Mouse (Mus musculus): ENCODE measurements around the gene Gm11634. TPM values are rescaled to one million over a fixed set of nuclear protein-coding genes. Genes with fewer than 3 reads are reported as not detected.

Gene Gm11634
- polyA plus RNA-seq, 1 experiment from 2014 or later = not detected

Other genes starting within 250 kb of the Gm11634 start
- not detected in 2 replicates for gene G6pc, start 231.7 kb downstream of the Gm11634 start, polyA plus RNA-seq (2014; fragmentation: Nextera tagmentation; extraction: Ambion mirVana)
- 90.9 and 97.5 TPM in 2 replicates for gene Aarsd1, start 181.6 kb downstream of the Gm11634 start, polyA plus RNA-seq (2014; fragmentation: Nextera tagmentation; extraction: Ambion mirVana)
- gene Gm27029, start 174.5 kb downstream of the Gm11634 start, polyA plus RNA-seq (2014; fragmentation: Nextera tagmentation; extraction: Ambion mirVana) = 9.3 and 10.3 TPM in 2 replicates
- 14.2 and 16.9 TPM in 2 replicates for gene Rundc1, start 174.2 kb downstream of the Gm11634 start, polyA plus RNA-seq (2014; fragmentation: Nextera tagmentation; extraction: Ambion mirVana)
- gene Ptges3l, start 173.9 kb downstream of the Gm11634 start, polyA plus RNA-seq (2014; fragmentation: Nextera tagmentation; extraction: Ambion mirVana) = 3.1 and 3.5 TPM in 2 replicates
- 387 and 395 TPM in 2 replicates for gene Rpl27, start 157.0 kb downstream of the Gm11634 start, polyA plus RNA-seq (2014; fragmentation: Nextera tagmentation; extraction: Ambion mirVana)
- 4.5 and 5.0 TPM in 2 replicates for gene Ifi35, start 150.8 kb downstream of the Gm11634 start, polyA plus RNA-seq (2014; fragmentation: Nextera tagmentation; extraction: Ambion mirVana)
- 88.0 and 127 TPM in 2 replicates for gene Rnd2, start 134.3 kb downstream of the Gm11634 start, polyA plus RNA-seq (2014; fragmentation: Nextera tagmentation; extraction: Ambion mirVana)
- 74.5 and 89.4 TPM in 2 replicates for gene Vat1, start 133.0 kb downstream of the Gm11634 start, polyA plus RNA-seq (2014; fragmentation: Nextera tagmentation; extraction: Ambion mirVana)
- 19.7 and 20.2 TPM in 2 replicates for gene Brca1, start 47.3 kb downstream of the Gm11634 start, polyA plus RNA-seq (2014; fragmentation: Nextera tagmentation; extraction: Ambion mirVana)
- 83.0 and 93.1 TPM in 2 replicates for gene Nbr1, start 47.1 kb downstream of the Gm11634 start, polyA plus RNA-seq (2014; fragmentation: Nextera tagmentation; extraction: Ambion mirVana)
- gene Tmem106a, start 17.0 kb downstream of the Gm11634 start, polyA plus RNA-seq (2014; fragmentation: Nextera tagmentation; extraction: Ambion mirVana) = 3.4 and 3.5 TPM in 2 replicates
- gene Rdm1, start 27.9 kb upstream of the Gm11634 start, polyA plus RNA-seq (2014; fragmentation: Nextera tagmentation; extraction: Ambion mirVana) = 34.5 and 35.5 TPM in 2 replicates
- gene Arl4d, start 66.3 kb upstream of the Gm11634 start, polyA plus RNA-seq (2014; fragmentation: Nextera tagmentation; extraction: Ambion mirVana) = 14.1 and 14.2 TPM in 2 replicates
- 37.0 and 39.9 TPM in 2 replicates for gene Dhx8, start 133.7 kb upstream of the Gm11634 start, polyA plus RNA-seq (2014; fragmentation: Nextera tagmentation; extraction: Ambion mirVana)
- gene Etv4, start 186.1 kb upstream of the Gm11634 start, polyA plus RNA-seq (2014; fragmentation: Nextera tagmentation; extraction: Ambion mirVana) = 4.6 and 5.7 TPM in 2 replicates

Data from hindbrain, embryonic 11.5 days (tissue).